Mouse (Mus musculus) erythroid progenitor cell, adult 5-6 weeks (primary cell): Measurements from ENCODE around the gene Csnk1d. TPM values are rescaled to one million over a fixed set of nuclear protein-coding genes. Genes with fewer than 3 reads are reported as not detected.

ENCODE experiments used
- ATAC-seq: replicated peaks from 2 replicates; pipeline ENCODE4 v1.8.0; 2016; ENCODE audit warnings: moderate number of reproducible peaks, mild to moderate bottlenecking, moderate TSS enrichment, inconsistent platforms; ENCODE audit not compliant: poor library complexity, low FRiP score, severe bottlenecking
- total RNA-seq, 2 experiments: library from RNA; stranded (forward) in 1 of 2; stranded (reverse) in 1 of 2; fragments of 150-400 nt in 1 of 2; fragments of 186-747, 209-891 nt in 1 of 2; gene quantifications; 2 replicates each; pipeline versions ENCODE4 v1.2.3 to v1.2.4; 2015 to 2017; ENCODE audit warnings: low replicate concordance in 2 of 2

Csnk1d gene
- total RNA-seq, 2 experiments from 2014 or later = 17.3 to 27.7 TPM

GRCm38 (mm10) chr11:120931479-120931878 lies 59.7 kb downstream of the Csnk1d start:
- no peak for ATAC-seq

DNA sequence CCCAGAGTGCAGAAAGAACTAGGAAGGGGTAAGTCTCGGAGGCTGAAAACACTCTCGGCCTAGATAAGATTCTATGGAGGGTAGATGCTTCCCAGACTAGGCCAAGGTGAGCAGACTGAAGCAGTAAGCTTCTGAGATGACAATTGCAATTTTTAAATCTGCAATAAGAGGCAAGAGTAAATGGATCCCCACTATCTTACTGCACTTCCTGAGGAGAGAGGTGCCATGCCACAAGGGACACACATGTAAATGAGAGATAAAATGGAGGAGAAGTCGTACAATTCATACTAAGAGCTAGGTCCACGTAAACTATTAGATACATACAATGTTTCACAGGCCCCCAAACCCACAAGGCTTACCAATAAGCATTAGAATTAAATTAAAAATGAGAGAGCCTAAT lies 62.7 kb downstream of the Csnk1d start:
- no peak for ATAC-seq

DNA sequence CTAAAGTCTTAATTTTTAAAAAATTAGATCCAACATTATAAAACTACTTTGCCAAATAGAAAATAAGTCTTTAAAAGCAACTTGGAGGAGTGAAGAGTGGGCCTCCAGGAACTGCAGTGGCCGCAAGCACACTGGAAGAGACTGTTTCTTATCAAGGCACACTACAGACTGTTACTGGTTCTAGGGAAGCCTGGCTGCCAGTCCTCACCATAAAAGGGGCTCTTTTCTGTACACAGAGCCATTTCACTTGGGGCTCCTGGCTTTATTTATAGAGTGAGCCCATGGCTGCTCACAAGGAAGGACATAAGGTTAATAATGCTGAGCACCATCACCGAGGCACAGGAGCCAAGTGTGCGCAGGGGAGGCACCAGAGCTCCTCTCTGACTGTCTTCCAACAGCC lies 68.6 kb downstream of the Csnk1d start:
- no peak for ATAC-seq

DNA sequence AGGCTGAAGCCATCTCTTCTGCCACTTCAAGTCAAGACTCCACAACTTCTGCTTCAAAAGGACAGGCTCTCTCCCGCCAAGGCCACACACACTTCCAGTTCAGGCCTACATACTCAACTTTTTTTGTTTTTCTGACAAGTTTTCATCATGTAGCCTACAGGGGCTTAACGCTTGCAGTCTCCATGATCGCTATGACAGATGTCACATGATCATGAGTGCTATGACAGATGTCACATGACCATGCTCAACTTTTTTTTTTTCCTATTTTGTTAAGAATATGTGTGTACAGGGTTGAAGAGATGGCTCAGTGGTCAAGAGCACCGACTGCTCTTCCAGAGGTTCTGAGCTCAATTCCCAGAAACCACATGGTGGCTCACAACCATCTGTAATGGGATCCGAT lies 73.4 kb downstream of the Csnk1d start:
- ATAC-seq = 0 out of 2 replicates have a peak, but pooled peaks have one; percentile 12

DNA sequence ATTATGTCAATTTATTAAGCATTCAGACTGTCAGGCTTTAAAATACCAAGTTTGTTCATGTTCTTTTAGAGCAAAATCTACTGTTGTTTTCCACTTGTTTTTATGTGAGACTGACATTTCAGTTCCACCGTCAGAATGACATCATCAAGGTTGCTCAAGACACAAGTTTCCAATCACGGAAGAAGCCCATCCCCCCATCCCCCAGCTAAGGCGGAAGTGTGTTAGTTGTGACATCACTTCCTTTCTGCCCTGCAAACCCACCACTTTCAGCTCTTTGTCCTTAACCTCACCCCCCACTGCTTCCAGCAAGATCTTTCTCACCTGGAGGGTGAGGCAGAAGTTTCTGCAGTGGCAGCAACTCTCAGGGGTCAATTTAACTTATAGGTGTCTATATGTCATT lies 74.7 kb downstream of the Csnk1d start:
- no peak for ATAC-seq

DNA sequence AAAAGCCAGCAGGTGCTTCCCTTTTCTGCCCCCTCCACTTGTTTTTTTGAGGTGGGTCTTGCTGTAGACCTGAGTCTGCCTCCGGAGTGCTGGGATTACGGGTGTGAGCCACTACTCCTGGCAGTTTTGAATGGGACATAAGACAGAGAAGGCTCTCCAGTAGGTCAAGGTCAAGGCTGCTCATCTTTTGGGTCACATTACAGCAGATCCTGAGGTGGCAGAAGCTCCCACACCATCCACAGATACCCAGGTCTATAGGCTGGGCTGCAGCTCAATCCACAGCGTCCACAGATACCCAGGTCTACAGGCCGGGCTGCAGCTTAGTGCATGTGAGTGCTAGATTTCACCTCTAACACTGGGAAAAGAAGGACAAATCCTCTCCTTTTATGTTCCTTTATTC lies 77.3 kb downstream of the Csnk1d start:
- ATAC-seq = peak; percentile 30; the same call in 1 of the 2 replicates

Other genes with a start within 250 kb of the Csnk1d start
- gene Hmga1b, start 228.5 kb downstream of the Csnk1d start, total RNA-seq (2015; ENCODE audit: low replicate concordance) = 3.2 and 12.6 TPM in 2 replicates
- gene Hmga1b, start 228.5 kb downstream of the Csnk1d start, total RNA-seq (2017; ENCODE audit: low replicate concordance) = 3.0 and 5.7 TPM in 2 replicates
- 3.2 and 6.7 TPM in 2 replicates for gene Rfng, start 207.1 kb downstream of the Csnk1d start, total RNA-seq (2015; ENCODE audit: low replicate concordance)
- gene Rfng, start 207.1 kb downstream of the Csnk1d start, total RNA-seq (2017; ENCODE audit: low replicate concordance) = 0.91 and 1.3 TPM in 2 replicates
- gene Gps1, start 207.1 kb downstream of the Csnk1d start, total RNA-seq (2015; ENCODE audit: low replicate concordance) = 31.4 and 39.0 TPM in 2 replicates
- gene Gps1, start 207.1 kb downstream of the Csnk1d start, total RNA-seq (2017; ENCODE audit: low replicate concordance) = 17.6 and 19.9 TPM in 2 replicates
- gene Dus1l, start 194.9 kb downstream of the Csnk1d start, total RNA-seq (2015; ENCODE audit: low replicate concordance) = 46.1 and 62.0 TPM in 2 replicates
- 15.4 and 24.6 TPM in 2 replicates for gene Dus1l, start 194.9 kb downstream of the Csnk1d start, total RNA-seq (2017; ENCODE audit: low replicate concordance)
- gene Fasn, start 166.8 kb downstream of the Csnk1d start, total RNA-seq (2015; ENCODE audit: low replicate concordance) = 3.2 and 16.3 TPM in 2 replicates
- 0.83 and 2.8 TPM in 2 replicates for gene Fasn, start 166.8 kb downstream of the Csnk1d start, total RNA-seq (2017; ENCODE audit: low replicate concordance)
- 6.7 and 11.2 TPM in 2 replicates for gene Ccdc57, start 58.5 kb downstream of the Csnk1d start, total RNA-seq (2015; ENCODE audit: low replicate concordance)
- 12.1 and 13.5 TPM in 2 replicates for gene Ccdc57, start 58.5 kb downstream of the Csnk1d start, total RNA-seq (2017; ENCODE audit: low replicate concordance)
- gene Slc16a3, start 42.9 kb downstream of the Csnk1d start, total RNA-seq (2015; ENCODE audit: low replicate concordance) = 4.7 and 5.4 TPM in 2 replicates
- gene Slc16a3, start 42.9 kb downstream of the Csnk1d start, total RNA-seq (2017; ENCODE audit: low replicate concordance) = 0.98 and 3.3 TPM in 2 replicates
- 4.0 and 13.0 TPM in 2 replicates for gene Cd7, start 48.1 kb upstream of the Csnk1d start, total RNA-seq (2015; ENCODE audit: low replicate concordance)
- gene Cd7, start 48.1 kb upstream of the Csnk1d start, total RNA-seq (2017; ENCODE audit: low replicate concordance) = 1.2 TPM in 1 of 2 replicates, not detected in the other
- gene Sectm1b, start 72.2 kb upstream of the Csnk1d start, total RNA-seq (2015; ENCODE audit: low replicate concordance) = not detected in 2 replicates
- not detected in 2 replicates for gene Sectm1b, start 72.2 kb upstream of the Csnk1d start, total RNA-seq (2017; ENCODE audit: low replicate concordance)
- gene Sectm1a, start 89.9 kb upstream of the Csnk1d start, total RNA-seq (2015; ENCODE audit: low replicate concordance) = not detected in 2 replicates
- not detected in 2 replicates for gene Sectm1a, start 89.9 kb upstream of the Csnk1d start, total RNA-seq (2017; ENCODE audit: low replicate concordance)
- not detected in 2 replicates for gene Tex19.2, start 127.3 kb upstream of the Csnk1d start, total RNA-seq (2015; ENCODE audit: low replicate concordance)
- gene Tex19.2, start 127.3 kb upstream of the Csnk1d start, total RNA-seq (2017; ENCODE audit: low replicate concordance) = not detected in 2 replicates
- gene Tex19.1, start 154.8 kb upstream of the Csnk1d start, total RNA-seq (2015; ENCODE audit: low replicate concordance) = not detected in 2 replicates
- gene Tex19.1, start 154.8 kb upstream of the Csnk1d start, total RNA-seq (2017; ENCODE audit: low replicate concordance) = not detected in 2 replicates
- gene Uts2r, start 168.9 kb upstream of the Csnk1d start, total RNA-seq (2015; ENCODE audit: low replicate concordance) = not detected in 2 replicates
- not detected in 2 replicates for gene Uts2r, start 168.9 kb upstream of the Csnk1d start, total RNA-seq (2017; ENCODE audit: low replicate concordance)
- gene Hexdc, start 213.1 kb upstream of the Csnk1d start, total RNA-seq (2015; ENCODE audit: low replicate concordance) = 0.42 and 0.72 TPM in 2 replicates
- gene Hexdc, start 213.1 kb upstream of the Csnk1d start, total RNA-seq (2017; ENCODE audit: low replicate concordance) = 4.7 and 5.8 TPM in 2 replicates
- gene Ogfod3, start 213.4 kb upstream of the Csnk1d start, total RNA-seq (2015; ENCODE audit: low replicate concordance) = 4.3 and 8.4 TPM in 2 replicates
- 1.9 and 2.1 TPM in 2 replicates for gene Ogfod3, start 213.4 kb upstream of the Csnk1d start, total RNA-seq (2017; ENCODE audit: low replicate concordance)
- 24.3 and 34.6 TPM in 2 replicates for gene Cybc1, start 238.0 kb upstream of the Csnk1d start, total RNA-seq (2015; ENCODE audit: low replicate concordance)
- 27.3 and 47.9 TPM in 2 replicates for gene Cybc1, start 238.0 kb upstream of the Csnk1d start, total RNA-seq (2017; ENCODE audit: low replicate concordance)
- 109 and 126 TPM in 2 replicates for gene Narf, start 245.9 kb upstream of the Csnk1d start, total RNA-seq (2015; ENCODE audit: low replicate concordance)
- gene Narf, start 245.9 kb upstream of the Csnk1d start, total RNA-seq (2017; ENCODE audit: low replicate concordance) = 181 and 186 TPM in 2 replicates